Mouse (Mus musculus): ENCODE measurements around the gene Kcnj3. TPM values are rescaled to one million over a fixed set of nuclear protein-coding genes. Genes with fewer than 3 reads are reported as not detected.
"Not testable (repeated sequence)": the region's sequence is repeated elsewhere in the genome, so short reads cannot be mapped to it uniquely, and the experiment has no call there.

The Kcnj3 gene
- polyA plus RNA-seq, 1 experiment, result 0.06 TPM

DNA sequence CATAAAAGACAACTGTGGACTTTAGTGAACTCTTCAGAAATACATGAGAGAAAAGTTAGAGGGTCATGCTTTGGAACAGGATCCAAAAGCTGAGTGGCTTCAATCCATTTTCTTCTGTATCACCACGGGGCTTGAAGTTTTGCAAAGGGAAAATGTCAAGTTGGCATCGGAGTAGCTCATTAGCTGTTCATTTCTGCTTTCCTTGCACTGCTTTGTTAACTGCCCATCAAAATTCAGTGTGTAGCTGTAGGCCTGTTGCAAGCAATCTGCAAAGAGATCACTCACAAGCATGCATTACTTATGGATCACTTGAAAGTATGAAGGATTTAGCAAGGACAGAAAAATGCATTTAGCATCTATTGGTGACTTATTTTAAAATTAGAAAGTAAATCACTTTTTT, 33.4 kb downstream of the Kcnj3 start:
- no peak for DNase-seq (ENCODE audit: low read depth in 1 of 2, low spot score in 2 of 2)
- TF ChIP-seq POLR2A (IDR thresholded peaks at IDR 0.05; ENCODE audit: low read depth, low read length) (no peak), CTCF (IDR thresholded peaks at IDR 0.05; ENCODE audit: extremely low read depth, insufficient read depth, insufficient read length, insufficient replicate concordance) (no peak)
- WGBS, result 79% methylated on average over 2 of the region's 2 CpGs
- H3K36me3 ChIP-seq (ENCODE audit: control insufficient read depth, insufficient read depth, low read length), result no peaks in the 10 kb centered on the region
- H3K27me3 ChIP-seq (ENCODE audit: control insufficient read depth, insufficient read depth, low read length), result no peaks in the 10 kb centered on the region
- H3K4me3 ChIP-seq (ENCODE audit: extremely low read depth, insufficient read depth, insufficient read length), result no peak overlapping the region
- no peaks in the 10 kb centered on the region for H3K4me1 ChIP-seq (ENCODE audit: control insufficient read depth, insufficient read depth, insufficient read length)
- no peak overlapping the region for H3K27ac ChIP-seq (ENCODE audit: insufficient read depth, low read length)

DNA sequence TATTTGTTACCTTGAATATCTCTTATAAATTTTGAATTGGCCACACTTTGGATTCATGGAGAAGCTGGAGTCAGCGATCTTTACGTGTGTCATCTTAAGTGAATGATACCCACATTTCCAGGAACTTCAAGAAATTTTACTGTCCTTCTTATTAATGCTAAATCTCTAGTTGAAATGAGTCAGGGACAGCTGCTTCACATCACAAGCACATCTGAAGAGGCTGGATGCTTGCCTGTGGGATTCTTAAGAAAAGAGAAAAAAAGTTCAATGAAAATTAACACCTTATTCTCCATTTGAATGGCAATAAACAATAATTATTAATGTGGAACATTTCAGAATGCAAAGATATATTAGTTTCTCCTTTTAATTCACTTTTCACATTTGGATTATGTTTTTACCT, 34.2 kb downstream of the Kcnj3 start:
- no peaks in the 10 kb centered on the region for H3K4me1 ChIP-seq (ENCODE audit: control insufficient read depth, insufficient read depth, insufficient read length)
- WGBS, result 90% methylated on average over 2 of the region's 2 CpGs
- no peak overlapping the region for H3K4me3 ChIP-seq (ENCODE audit: extremely low read depth, insufficient read depth, insufficient read length)
- no peak overlapping the region for H3K27ac ChIP-seq (ENCODE audit: insufficient read depth, low read length)
- no peak for DNase-seq (ENCODE audit: low read depth in 1 of 2, low spot score in 2 of 2)
- no peaks in the 10 kb centered on the region for H3K27me3 ChIP-seq (ENCODE audit: control insufficient read depth, insufficient read depth, low read length)
- TF ChIP-seq POLR2A (IDR thresholded peaks at IDR 0.05; ENCODE audit: low read depth, low read length) (no peak), CTCF (IDR thresholded peaks at IDR 0.05; ENCODE audit: extremely low read depth, insufficient read depth, insufficient read length, insufficient replicate concordance) (no peak)
- no peaks in the 10 kb centered on the region for H3K36me3 ChIP-seq (ENCODE audit: control insufficient read depth, insufficient read depth, low read length)

DNA sequence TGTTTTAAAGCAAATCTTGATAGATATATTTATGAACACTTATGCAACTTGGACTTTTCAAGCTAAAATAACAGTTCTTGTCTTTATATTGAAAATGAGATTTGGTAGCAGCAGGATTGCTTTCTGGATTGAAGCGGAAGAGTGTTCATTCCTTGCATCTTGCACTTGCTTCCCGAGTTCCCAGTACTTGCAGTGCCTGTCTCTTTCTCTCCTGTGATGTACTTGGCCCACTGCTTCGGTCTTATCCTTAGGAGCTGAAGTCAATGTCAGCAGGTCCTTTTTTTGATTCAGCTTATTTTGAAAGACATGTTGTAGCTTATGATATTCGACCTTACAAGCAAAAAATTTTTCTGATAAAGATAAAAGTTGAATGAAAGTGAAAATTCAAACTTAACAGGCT, 43.7 kb downstream of the Kcnj3 start:
- no peaks in the 10 kb centered on the region for H3K4me1 ChIP-seq (ENCODE audit: control insufficient read depth, insufficient read depth, insufficient read length)
- WGBS, result 74% methylated on average over 4 of the region's 4 CpGs

DNA sequence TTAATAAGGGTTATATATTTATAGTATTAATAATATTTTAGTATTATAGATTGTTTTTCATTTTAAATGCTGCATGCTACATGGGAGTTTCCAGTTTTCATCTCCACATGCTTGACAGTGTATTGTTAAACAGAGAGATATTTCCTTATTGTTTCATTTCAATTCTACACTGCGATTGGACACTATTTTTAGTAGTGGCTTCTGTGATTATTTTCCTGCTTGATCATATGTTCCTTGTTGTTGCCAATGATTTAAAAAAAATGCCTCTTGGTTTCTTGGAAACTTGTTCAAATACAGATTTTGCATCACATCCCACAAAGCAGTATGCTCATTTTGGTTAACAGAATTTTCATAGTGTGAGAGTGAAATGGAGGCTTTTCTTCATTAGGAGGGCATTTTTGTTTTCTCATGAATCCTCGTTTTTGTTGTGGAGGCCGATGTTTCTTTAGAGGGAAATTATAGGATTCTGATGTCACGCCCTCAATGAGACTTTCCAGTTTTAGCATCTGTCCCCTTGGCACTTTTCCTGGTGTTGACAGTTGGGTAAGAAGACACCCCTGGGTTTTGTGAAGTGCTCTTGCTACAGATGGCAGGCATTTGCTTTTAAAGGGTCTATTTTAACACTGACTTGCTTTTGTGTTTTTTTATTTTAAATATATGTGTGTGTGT, 44.3 kb downstream of the Kcnj3 start:
- 88% methylated on average over 4 of the region's 4 CpGs for WGBS
- Histone ChIP-seq H3K27me3 (ENCODE audit: control insufficient read depth, insufficient read depth, low read length) (no peaks in the 10 kb centered on the region), H3K4me3 (ENCODE audit: extremely low read depth, insufficient read depth, insufficient read length) (no peak overlapping the region)

More for the DNA sequence above, 43.7 kb downstream of the Kcnj3 start:
- no peak overlapping the region for H3K4me3 ChIP-seq (ENCODE audit: extremely low read depth, insufficient read depth, insufficient read length)
- H3K36me3 ChIP-seq (ENCODE audit: control insufficient read depth, insufficient read depth, low read length), result no peaks in the 10 kb centered on the region
- H3K27me3 ChIP-seq (ENCODE audit: control insufficient read depth, insufficient read depth, low read length), result no peaks in the 10 kb centered on the region
- no peak for TF ChIP-seq POLR2A (IDR thresholded peaks at IDR 0.05; ENCODE audit: low read depth, low read length)
- no peak for TF ChIP-seq CTCF (IDR thresholded peaks at IDR 0.05; ENCODE audit: extremely low read depth, insufficient read depth, insufficient read length, insufficient replicate concordance)
- DNase-seq (ENCODE audit: low read depth in 1 of 2, low spot score in 2 of 2), result no peak
- no peak overlapping the region for H3K27ac ChIP-seq (ENCODE audit: insufficient read depth, low read length)

DNA sequence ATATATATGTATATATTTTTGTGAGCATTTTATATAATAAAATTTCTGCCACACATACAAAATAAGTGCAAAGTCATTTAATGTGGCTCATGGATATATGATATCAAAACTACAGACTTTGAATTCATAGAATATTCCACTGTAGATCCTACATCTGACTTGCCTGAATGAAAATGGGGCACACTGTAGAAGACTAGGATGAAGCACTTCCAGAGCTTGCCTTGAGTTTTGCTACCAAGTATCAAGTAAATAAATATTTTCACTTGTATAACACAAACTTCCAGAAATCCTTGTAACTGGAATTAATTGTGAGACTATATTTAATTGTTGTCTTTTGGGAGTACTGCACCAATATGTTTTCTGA, 44.8 kb downstream of the Kcnj3 start:
- no peak overlapping the region; the same call in 1 of the 2 replicates for H3K4me3 ChIP-seq (ENCODE audit: extremely low read depth, insufficient read depth, insufficient read length)
- H3K36me3 ChIP-seq (ENCODE audit: control insufficient read depth, insufficient read depth, low read length), result no peaks in the 10 kb centered on the region
- H3K27ac ChIP-seq (ENCODE audit: insufficient read depth, low read length), result no peak overlapping the region
- H3K27me3 ChIP-seq (ENCODE audit: control insufficient read depth, insufficient read depth, low read length), result no peaks in the 10 kb centered on the region
- no peaks in the 10 kb centered on the region for H3K4me1 ChIP-seq (ENCODE audit: control insufficient read depth, insufficient read depth, insufficient read length)
- TF ChIP-seq CTCF (IDR thresholded peaks at IDR 0.05; ENCODE audit: extremely low read depth, insufficient read depth, insufficient read length, insufficient replicate concordance), result no peak
- no peak for TF ChIP-seq POLR2A (IDR thresholded peaks at IDR 0.05; ENCODE audit: low read depth, low read length)
- DNase-seq (ENCODE audit: low read depth in 1 of 2, low spot score in 2 of 2), result no peak

More for the DNA sequence above, 44.3 kb downstream of the Kcnj3 start:
- DNase-seq (ENCODE audit: low read depth in 1 of 2, low spot score in 2 of 2), result no peak
- TF ChIP-seq POLR2A (IDR thresholded peaks at IDR 0.05; ENCODE audit: low read depth, low read length) (no peak), CTCF (IDR thresholded peaks at IDR 0.05; ENCODE audit: extremely low read depth, insufficient read depth, insufficient read length, insufficient replicate concordance) (no peak)
- Histone ChIP-seq H3K4me1 (ENCODE audit: control insufficient read depth, insufficient read depth, insufficient read length) (no peaks in the 10 kb centered on the region), H3K36me3 (ENCODE audit: control insufficient read depth, insufficient read depth, low read length) (no peaks in the 10 kb centered on the region), H3K27ac (ENCODE audit: insufficient read depth, low read length) (no peak overlapping the region)

DNA sequence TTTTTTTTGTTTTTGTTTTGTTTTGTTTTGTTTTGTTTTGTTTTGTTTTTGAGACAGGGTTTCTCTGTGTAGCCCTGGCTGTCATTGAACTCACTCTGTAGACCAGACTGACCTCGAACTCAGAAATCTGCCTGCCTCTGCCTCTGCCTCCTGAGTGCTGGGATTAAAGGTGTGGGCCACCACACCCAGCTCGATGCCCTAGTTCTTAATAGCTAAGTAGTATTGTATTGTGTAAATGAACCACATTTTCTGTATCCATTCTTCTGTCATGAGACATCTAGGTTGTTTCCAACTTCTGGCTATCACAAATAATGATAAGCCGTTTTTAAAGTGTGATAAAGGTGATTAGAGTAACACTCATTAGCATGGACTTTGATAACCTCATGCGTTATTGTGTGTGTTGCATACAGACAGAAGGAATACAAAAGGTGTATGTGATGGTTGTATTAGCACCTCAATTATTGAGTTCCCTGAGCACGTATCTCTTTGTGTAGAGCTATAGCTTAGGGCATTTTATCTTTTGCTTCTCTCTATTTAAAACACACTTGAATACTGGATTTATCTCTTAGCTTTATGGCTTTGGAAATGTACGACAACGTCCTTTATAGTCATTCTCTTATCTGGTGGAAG, 49.8 kb downstream of the Kcnj3 start:
- not testable (repeated sequence) for H3K4me1 ChIP-seq (ENCODE audit: control insufficient read depth, insufficient read depth, insufficient read length); H3K27ac ChIP-seq (ENCODE audit: insufficient read depth, low read length); DNase-seq (ENCODE audit: low read depth in 1 of 2, low spot score in 2 of 2); H3K27me3 ChIP-seq (ENCODE audit: control insufficient read depth, insufficient read depth, low read length); H3K36me3 ChIP-seq (ENCODE audit: control insufficient read depth, insufficient read depth, low read length); H3K4me3 ChIP-seq (ENCODE audit: extremely low read depth, insufficient read depth, insufficient read length)
- 86% methylated on average over 7 of the region's 7 CpGs for WGBS

DNA sequence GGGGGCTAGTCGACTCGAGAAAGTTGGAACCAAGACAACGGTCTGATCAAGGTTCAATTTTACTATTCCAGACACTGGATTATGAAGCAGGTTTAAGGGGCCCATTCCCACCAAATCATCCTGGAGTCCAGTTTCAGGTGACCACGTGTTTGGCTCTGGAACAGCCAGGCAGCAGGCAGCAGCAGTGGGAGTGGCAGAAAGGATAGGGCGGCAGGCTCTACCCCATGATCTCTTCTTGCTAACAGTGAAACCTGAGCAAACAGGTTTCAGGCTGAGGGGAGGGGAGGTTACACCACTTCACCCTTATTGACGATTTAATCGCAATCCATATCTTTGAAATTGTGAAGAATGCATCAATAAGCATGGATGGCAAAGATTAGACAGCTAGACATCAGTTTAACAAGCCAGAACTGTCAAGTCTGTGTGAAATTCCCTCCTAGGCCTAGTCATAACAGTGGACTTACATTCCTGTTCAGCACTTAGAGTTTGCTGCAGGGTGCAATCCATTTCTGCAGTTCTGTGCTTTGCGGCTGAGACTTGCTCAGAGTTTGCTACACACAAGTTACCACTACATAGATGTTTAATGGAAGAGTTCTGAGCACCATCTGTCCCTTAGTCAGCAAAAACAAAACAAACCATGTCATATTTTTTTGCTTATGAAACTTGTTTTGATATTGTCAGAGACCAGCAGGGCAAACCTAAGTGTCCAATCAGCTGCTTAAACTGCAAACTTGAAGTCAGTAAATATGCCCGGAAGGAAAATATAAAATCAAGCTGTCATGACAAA, 67.8 kb downstream of the Kcnj3 start:
- 84% methylated on average over 9 of the region's 9 CpGs for WGBS
- Histone ChIP-seq H3K27ac (ENCODE audit: insufficient read depth, low read length) (no peak overlapping the region), H3K4me3 (ENCODE audit: extremely low read depth, insufficient read depth, insufficient read length) (no peak overlapping the region), H3K27me3 (ENCODE audit: control insufficient read depth, insufficient read depth, low read length) (no peaks in the 10 kb centered on the region), H3K4me1 (ENCODE audit: control insufficient read depth, insufficient read depth, insufficient read length) (no peaks in the 10 kb centered on the region), H3K36me3 (ENCODE audit: control insufficient read depth, insufficient read depth, low read length) (no peaks in the 10 kb centered on the region)
- TF ChIP-seq CTCF (IDR thresholded peaks at IDR 0.05; ENCODE audit: extremely low read depth, insufficient read depth, insufficient read length, insufficient replicate concordance), result no peak
- no peak for TF ChIP-seq POLR2A (IDR thresholded peaks at IDR 0.05; ENCODE audit: low read depth, low read length)
- DNase-seq (ENCODE audit: low read depth in 1 of 2, low spot score in 2 of 2), result no peak
